Mouse (Mus musculus) right cerebral cortex, postnatal 14 days (tissue): ENCODE data around the gene Vmn1r45.
"Not testable (repeated sequence)": the region's sequence is repeated elsewhere in the genome, so short reads cannot be mapped to it uniquely, and the experiment has no call there.

Experiments used
- DNase-seq: peaks from one replicate; pipeline ENCODE4 v3.0.0; 2022

Vmn1r45 gene

DNA sequence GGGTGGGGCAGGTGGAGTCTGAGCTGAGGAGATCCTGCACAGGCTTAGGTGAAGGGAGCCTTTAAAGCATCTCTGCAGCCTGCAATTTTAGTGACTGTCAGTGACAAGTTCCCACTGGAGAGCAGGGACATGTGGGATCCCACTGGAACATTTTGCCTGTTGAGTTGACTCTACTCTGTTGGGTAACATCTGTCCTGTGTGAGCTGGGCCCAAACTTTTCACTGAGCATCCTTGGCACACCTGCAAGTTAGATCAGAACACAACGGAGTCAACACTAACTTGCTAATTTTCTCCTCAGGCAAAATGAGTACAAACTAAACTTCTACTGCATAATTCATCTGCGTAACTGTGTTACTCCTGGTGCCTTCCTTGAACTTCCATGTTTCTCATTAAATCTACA lies at the start of gene Vmn1r45:
Gene Vmn1r45, minus strand, starts transcription at position 101 of the 400 bp plus-strand sequence.
- DNase-seq: not testable (repeated sequence)

DNA sequence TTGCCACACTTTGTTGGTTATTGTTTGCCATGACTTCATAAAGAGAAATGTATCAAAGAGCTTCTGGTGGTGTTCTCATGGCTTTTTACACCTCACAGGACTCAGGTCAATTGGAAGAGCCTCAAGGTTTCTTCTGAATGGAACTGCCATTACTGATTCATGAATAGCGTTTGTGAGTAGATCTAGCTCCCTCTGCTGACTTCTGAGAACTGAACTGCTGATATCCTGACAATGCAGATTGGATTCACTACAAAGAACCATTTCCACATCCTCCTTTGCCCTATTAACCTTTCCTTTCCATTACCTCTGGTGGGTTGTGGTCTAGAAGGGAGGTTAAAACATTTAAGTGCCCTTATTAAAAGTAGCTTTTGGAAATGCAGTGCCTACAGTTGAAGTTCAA lies 45.6 kb upstream of the Vmn1r45 start:
- no peak for DNase-seq

DNA sequence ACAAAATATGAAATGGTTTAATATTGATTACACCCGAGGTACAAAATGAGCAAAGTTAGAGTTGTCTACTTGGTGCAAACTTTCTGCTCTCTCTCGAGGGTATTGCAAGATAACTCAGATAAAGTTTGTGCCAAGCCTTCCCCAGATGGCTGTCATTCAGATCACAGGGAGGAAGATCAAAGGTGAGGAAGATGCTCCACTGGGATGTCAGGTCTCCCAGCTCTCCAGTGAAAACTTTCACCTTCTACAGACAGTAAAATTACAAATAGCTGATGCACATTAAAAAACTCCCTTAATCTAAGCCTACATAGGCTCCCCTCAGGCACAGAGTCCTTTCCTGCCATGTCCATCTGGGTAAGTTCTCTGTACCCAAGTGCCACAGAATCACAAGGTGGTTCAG lies 28.6 kb upstream of the Vmn1r45 start, which contains the start of gene Vmn1r46:
Gene Vmn1r46, plus strand, starts transcription at position 301 of the 400 bp plus-strand sequence.
- DNase-seq: no peak

DNA sequence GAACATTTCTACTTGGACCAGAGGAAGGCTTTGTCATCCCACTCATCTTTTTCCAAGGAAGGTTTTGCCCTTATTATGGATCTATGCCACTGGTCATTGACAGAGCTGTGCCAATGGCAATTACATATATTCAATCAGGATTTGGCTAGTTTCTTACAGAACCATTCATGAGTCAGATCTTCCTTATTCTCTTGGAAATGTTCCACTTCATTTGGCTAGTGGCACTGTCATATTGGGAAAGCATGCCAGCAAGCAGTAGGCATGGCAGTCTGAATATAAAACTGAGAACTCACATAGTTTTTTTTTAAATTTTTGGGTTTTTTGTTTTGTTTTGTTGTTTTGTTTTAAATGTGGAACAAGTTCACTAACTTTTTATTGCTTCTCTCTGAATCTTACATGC lies 25.9 kb upstream of the Vmn1r45 start:
- DNase-seq: no peak

DNA sequence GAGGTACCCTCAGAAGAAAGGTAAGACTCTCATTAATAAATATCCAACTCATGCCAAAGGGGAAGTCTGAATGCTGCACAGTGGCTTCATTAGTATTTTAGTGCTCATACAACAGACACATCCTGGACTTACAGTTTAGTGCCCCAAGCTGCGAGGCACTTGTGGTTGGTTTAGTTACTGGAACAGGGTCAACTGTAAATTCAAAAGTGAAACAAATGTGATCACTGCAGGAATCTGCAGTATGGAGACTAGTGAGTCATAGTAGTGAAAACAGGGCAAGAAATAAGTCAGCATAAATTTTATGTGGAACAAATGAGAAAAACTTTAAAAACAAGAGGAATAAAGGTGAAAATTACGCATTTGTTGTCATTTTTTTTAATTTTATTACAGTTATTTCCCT lies 13.2 kb upstream of the Vmn1r45 start:
- DNase-seq: no peak

DNA sequence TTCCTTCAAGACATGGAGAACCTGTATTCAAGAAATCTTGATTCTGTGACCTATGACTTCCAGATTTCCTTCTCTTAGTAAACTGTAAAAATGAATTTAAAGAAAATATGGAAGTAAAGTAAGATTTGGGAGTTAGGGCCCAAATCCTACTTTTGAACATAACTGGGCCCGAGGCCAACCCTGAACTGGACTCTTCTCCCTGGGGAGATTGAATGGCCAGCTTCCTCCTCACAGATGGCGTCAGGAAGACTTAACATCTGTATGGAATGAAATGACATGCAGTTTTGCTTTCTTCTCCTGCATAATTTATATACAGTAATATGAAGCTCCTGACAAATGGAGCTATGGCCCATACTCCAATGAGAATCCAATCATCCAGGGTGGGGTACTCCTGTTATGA lies 528 bp upstream of the Vmn1r45 start:
- no peak for DNase-seq

DNA sequence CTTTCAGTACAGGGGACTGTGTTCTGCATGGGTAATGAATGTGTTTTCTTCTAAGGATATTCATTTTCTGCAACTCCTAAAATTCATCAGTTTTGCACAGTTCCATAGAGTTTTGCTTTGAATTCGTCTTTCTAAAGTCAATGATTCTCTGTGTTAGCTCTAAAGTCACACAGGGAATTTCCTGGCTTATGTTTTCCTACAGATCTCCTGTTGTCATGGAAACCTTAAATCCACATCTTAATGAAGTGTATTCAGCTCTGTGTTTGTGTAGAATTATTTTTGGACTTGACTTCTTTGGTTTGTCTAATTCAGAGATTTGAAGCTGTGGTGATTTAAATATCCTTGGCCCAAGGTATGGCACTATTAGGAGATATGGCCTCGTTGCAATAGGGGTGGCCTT lies 56.6 kb downstream of the Vmn1r45 start:
- DNase-seq: no peak

DNA sequence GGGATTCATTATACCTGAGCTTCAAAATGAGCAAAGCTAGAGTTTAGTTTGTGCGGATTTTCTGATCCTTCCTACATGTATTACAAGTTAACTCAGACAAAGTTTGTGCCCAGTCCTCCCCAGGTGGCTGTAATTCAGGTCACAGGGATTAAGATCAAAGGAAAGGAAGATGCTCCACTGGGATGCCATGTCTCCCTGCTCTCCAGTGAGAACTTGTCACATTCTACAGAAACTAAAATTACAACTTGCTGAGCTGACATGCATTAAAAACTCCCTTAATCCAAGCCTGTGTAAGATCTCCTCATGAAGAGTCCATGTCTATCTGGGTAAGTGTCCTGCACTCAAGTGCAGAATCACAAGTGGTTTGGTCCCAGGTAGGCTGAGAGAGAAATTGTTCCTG lies 57.0 kb downstream of the Vmn1r45 start, which contains the start of gene Vmn1r44:
Gene Vmn1r44, plus strand, starts transcription at position 301 of the 400 bp plus-strand sequence.
- DNase-seq: no peak
